Mouse (Mus musculus) CH12.LX (cell line): ENCODE results near the gene Pex14.

Source experiments
- CTCF ChIP-seq, 2 experiments: IDR thresholded peaks in 1 of 2; conservative IDR thresholded peaks in 1 of 2; 2 replicates each; pipeline ENCODE4 v1.5.1; 2011 to 2012; ENCODE audit warnings: low read depth in 2 of 2, low read length in 2 of 2, improper control_type of control experiment in 1 of 2, inconsistent platforms in 1 of 2, mild to moderate bottlenecking in 1 of 2, moderate library complexity in 1 of 2
- MEF2A ChIP-seq: IDR thresholded peaks from 2 replicates; pipeline ENCODE4 v1.6.1; 2014; ENCODE audit warnings: low read depth, mild to moderate bottlenecking, inconsistent platforms, low read length, improper control_type of control experiment, borderline replicate concordance
- POLR2A ChIP-seq: IDR thresholded peaks from 2 replicates; pipeline ENCODE4 v1.6.1; 2011; ENCODE audit warnings: low read depth, mild to moderate bottlenecking, improper control_type of control experiment, low read length
- SIN3A ChIP-seq: IDR thresholded peaks from 2 replicates; pipeline ENCODE4 v1.6.1; 2012; ENCODE audit warnings: low read length, improper control_type of control experiment, inconsistent platforms
- TBP ChIP-seq: conservative IDR thresholded peaks from 2 replicates; pipeline ENCODE4 v1.6.1; 2011; ENCODE audit warnings: low read depth, low read length, improper control_type of control experiment
- UBTF ChIP-seq: IDR thresholded peaks from 2 replicates; pipeline ENCODE4 v1.6.1; 2012; ENCODE audit warnings: low read depth, mild to moderate bottlenecking, inconsistent platforms, low read length, improper control_type of control experiment, moderate library complexity
- USF1 ChIP-seq: IDR thresholded peaks from 2 replicates; pipeline ENCODE4 v1.6.1; 2014; ENCODE audit warnings: low read depth, mild to moderate bottlenecking, inconsistent platforms, low read length, improper control_type of control experiment

- TF ChIP-seq CTCF (conservative IDR thresholded peaks at IDR 0.05 in 1 of 2, IDR thresholded peaks at IDR 0.05 in 1 of 2; ENCODE audit: low read depth in 2 of 2, low read length in 2 of 2) (peak in 1 of 2 experiments; percentile 56; a peak in 3 of 4 replicates), USF1 (no peak), POLR2A (no peak), SIN3A (no peak), UBTF (no peak), TBP (no peak), MEF2A (no peak)
Observed at GRCm38 (mm10) chr4:149031507-149031906, 68.2 kb downstream of the Pex14 start.
